Mouse (Mus musculus) c-Kit-negative CD71-positive TER-119-positive erythroid progenitor cells, embryonic 14.5 days (primary cell): Measurements from ENCODE around the gene Gm11444.
A peak's percentile ranks its signal among the peaks of the same experiment; 100 is the strongest.

Source experiments
- DNase-seq: peaks from one replicate; pipeline ENCODE4 v3.0.0-alpha.2; 2013; ENCODE audit warnings: low read depth, low spot score

Gm11444 gene

GRCm38 (mm10) chr11:85835753-85836522, 14.2 kb downstream of the Gm11444 start:
- DNase-seq: no peak

- DNase-seq: no peak
Measured at GRCm38 (mm10) chr11:85835001-85835752, 15.0 kb downstream of the Gm11444 start.

- DNase-seq: no peak
Measured at GRCm38 (mm10) chr11:85834386-85834931, 15.7 kb downstream of the Gm11444 start.

GRCm38 (mm10) chr11:85833761-85834385, 16.3 kb downstream of the Gm11444 start:
- no peak for DNase-seq

- no peak for DNase-seq
Measured at GRCm38 (mm10) chr11:85833081-85833521, 17.0 kb downstream of the Gm11444 start.

- DNase-seq: no peak
Measured at GRCm38 (mm10) chr11:85832231-85832924, 17.8 kb downstream of the Gm11444 start, which contains the start of gene Tbx2. Gene Tbx2, plus strand, starts transcription at chr11:85832551.

- no peak for DNase-seq
Measured at GRCm38 (mm10) chr11:85831656-85832230, 18.4 kb downstream of the Gm11444 start.

GRCm38 (mm10) chr11:85830901-85831341, 19.2 kb downstream of the Gm11444 start:
- DNase-seq: no peak

- no peak for DNase-seq
Measured at GRCm38 (mm10) chr11:85829520-85830440, 20.4 kb downstream of the Gm11444 start.

- DNase-seq: no peak
Measured at GRCm38 (mm10) chr11:85828691-85829519, 21.2 kb downstream of the Gm11444 start.

- no peak for DNase-seq
Measured at GRCm38 (mm10) chr11:85827342-85827741, 22.8 kb downstream of the Gm11444 start.

GRCm38 (mm10) chr11:85825823-85826222, 24.3 kb downstream of the Gm11444 start:
- DNase-seq: no peak

- DNase-seq: no peak
Measured at GRCm38 (mm10) chr11:85825031-85825430, 25.1 kb downstream of the Gm11444 start.

- DNase-seq: no peak
Measured at GRCm38 (mm10) chr11:85823794-85824193, 26.3 kb downstream of the Gm11444 start.

GRCm38 (mm10) chr11:85823181-85823580, 27.0 kb downstream of the Gm11444 start:
- DNase-seq: peak; percentile 62

GRCm38 (mm10) chr11:85821659-85822058, 28.5 kb downstream of the Gm11444 start:
- DNase-seq: no peak

- no peak for DNase-seq
Measured at GRCm38 (mm10) chr11:85820959-85821358, 29.2 kb downstream of the Gm11444 start.

GRCm38 (mm10) chr11:85818401-85818800, 31.7 kb downstream of the Gm11444 start:
- no peak for DNase-seq

- no peak for DNase-seq
Measured at GRCm38 (mm10) chr11:85816471-85816870, 33.7 kb downstream of the Gm11444 start.
